8 mouse cellular contexts compared by ENCODE assay signal in genomic region chr3:90433381-90434020, GRCm38 (mm10). TPM values are rescaled to one million over a fixed set of nuclear protein-coding genes. Genes with fewer than 3 reads are reported as not detected.
A peak's percentile ranks its signal among the peaks of the same experiment; 100 is the strongest.
DNase-seq lines count a peak whose midpoint lies in the region; ATAC-seq lines count a peak whose summit lies in the region.

TSS of gene Ints3 (minus strand) at chr3:90433622.

- intact Hi-C loops in gastrocnemius, postnatal 14 days (cut with DNase I; ENCODE audit: low total_unique reads), result no loop called here
- intact Hi-C loops in left cerebral cortex, postnatal 10 days (cut with DNase I), result loop anchor here (5.0 kb wide), 1 partner anchor 34 kb away; the partner anchor contains the start of gene Npr1

- peak; percentile 99 for ATAC-seq in inflammation-experienced regulatory T-cells, adult 6 months
- peak; percentile 99 for ATAC-seq in megakaryocyte-erythroid progenitor cell, adult 5-6 weeks (replicated peaks; ENCODE audit: low FRiP score, low TSS enrichment, poor library complexity, severe bottlenecking)

- DNase-seq in adrenal gland, adult (ENCODE audit: inconsistent age in 2 of 2, low spot score in 1 of 2), result peak; percentile 100
- peak; percentile 99 for DNase-seq in embryo, embryonic 10.5 days (ENCODE audit: low spot score)
- peak; percentile 99 for DNase-seq in gastrocnemius, postnatal 14 days
- peak; percentile 99 to 100 for DNase-seq in left cerebral cortex, postnatal 10 days (ENCODE audit: extremely low spot score in 1 of 2, low spot score in 2 of 2)
- DNase-seq in right cerebral cortex, postnatal 25 days, result peak; percentile 100
- DNase-seq in urinary bladder, postnatal 4 days (ENCODE audit: low spot score in 2 of 2), result peak; percentile 99

RNA-seq across cellular contexts. Expression of gene Ints3, which starts in this region (rescaled TPM):
- 10 to 100 TPM; 15.7 to 17.7 TPM for total RNA-seq in gastrocnemius, postnatal 14 days (2021)
- 10 to 100 TPM; 15.6 to 18.0 (median 17.6) TPM for polyA plus RNA-seq in inflammation-experienced regulatory T-cells, adult 6 months (2017; shearing (Covaris generic))
- 10 to 100 TPM; 57.0 to 62.0 TPM for total RNA-seq in left cerebral cortex, postnatal 10 days (2021)
- total RNA-seq in megakaryocyte-erythroid progenitor cell, adult 5-6 weeks (2014; fragmentation: Nextera tagmentation), result 39.0 and 39.3 TPM in 2 replicates
- total RNA-seq in megakaryocyte-erythroid progenitor cell, adult 5-6 weeks (2017), result 16.4 and 23.2 TPM in 2 replicates

Comparison
In these comparisons a context has a peak if more than half of its experiments do, and no peak if none do; other contexts are left out.
1. Peak in every context shown above with its lines: DNase-seq and ATAC-seq.